Mouse (Mus musculus) cerebellum, postnatal 36 days (tissue): ENCODE results near the gene Olfr463.
A peak's percentile ranks its signal among the peaks of the same experiment; 100 is the strongest.
"Not testable (repeated sequence)": the region's sequence is repeated elsewhere in the genome, so short reads cannot be mapped to it uniquely, and the experiment has no call there.

Experiments
- DNase-seq, 2 experiments: peaks; one replicate each; pipeline ENCODE4 v3.0.0; 2021 to 2022; ENCODE audit warnings: mixed read lengths in 2 of 2

The Olfr463 gene

GRCm38 (mm10) chr11:87897287-87897686 is at the start of gene Olfr463:
TSS of gene Olfr463 (minus strand) at chr11:87897387.
- no peak for DNase-seq

GRCm38 (mm10) chr11:87935467-87935866 is 38.3 kb upstream of the Olfr463 start:
- DNase-seq, result no peak

GRCm38 (mm10) chr11:87933731-87934130 is 36.5 kb upstream of the Olfr463 start:
- DNase-seq, result no peak

- no peak for DNase-seq
These were observed 33.2 kb upstream of the Olfr463 start for GRCm38 (mm10) chr11:87930348-87930747.

GRCm38 (mm10) chr11:87920966-87921365 is 23.8 kb upstream of the Olfr463 start, which contains the start of gene Olfr464:
TSS of gene Olfr464 (minus strand) at chr11:87920967.
- no peak for DNase-seq

- no peak for DNase-seq
These were observed 23.1 kb upstream of the Olfr463 start for GRCm38 (mm10) chr11:87920301-87920700.

GRCm38 (mm10) chr11:87916005-87916404 is 18.8 kb upstream of the Olfr463 start:
- no peak for DNase-seq

- DNase-seq, result no peak
These were observed 7.1 kb upstream of the Olfr463 start for GRCm38 (mm10) chr11:87904331-87904730.

- no peak for DNase-seq
These were observed 5.0 kb downstream of the Olfr463 start, which contains the start of gene Olfr462 for GRCm38 (mm10) chr11:87892168-87892567. TSS of gene Olfr462 (minus strand) at chr11:87892268.

- no peak for DNase-seq
These were observed 12.3 kb downstream of the Olfr463 start for GRCm38 (mm10) chr11:87884856-87885255.

GRCm38 (mm10) chr11:87883493-87883892 is 13.7 kb downstream of the Olfr463 start:
- DNase-seq, result no peak

GRCm38 (mm10) chr11:87881714-87882113 is 15.5 kb downstream of the Olfr463 start:
- DNase-seq, result no peak

- DNase-seq, result no peak
These were observed 17.4 kb downstream of the Olfr463 start for GRCm38 (mm10) chr11:87879826-87880225.

GRCm38 (mm10) chr11:87875436-87875835 is 21.8 kb downstream of the Olfr463 start, which contains the start of gene Epx:
TSS of gene Epx (minus strand) at chr11:87875536.
- DNase-seq, result no peak

- DNase-seq, result no peak
These were observed 25.4 kb downstream of the Olfr463 start for GRCm38 (mm10) chr11:87871766-87872165.

GRCm38 (mm10) chr11:87870096-87870495 is 27.1 kb downstream of the Olfr463 start:
- DNase-seq, result no peak

GRCm38 (mm10) chr11:87866891-87867290 is 30.3 kb downstream of the Olfr463 start:
- not testable (repeated sequence) for DNase-seq

GRCm38 (mm10) chr11:87862805-87863204 is 34.4 kb downstream of the Olfr463 start:
- no peak for DNase-seq

GRCm38 (mm10) chr11:87860426-87860825 is 36.8 kb downstream of the Olfr463 start:
- no peak for DNase-seq

GRCm38 (mm10) chr11:87859273-87859672 is 37.9 kb downstream of the Olfr463 start:
- no peak for DNase-seq

- no peak for DNase-seq
These were observed 42.6 kb downstream of the Olfr463 start for GRCm38 (mm10) chr11:87854550-87854949.

GRCm38 (mm10) chr11:87853597-87853954 is 43.6 kb downstream of the Olfr463 start:
- DNase-seq, result no peak

GRCm38 (mm10) chr11:87852690-87853596 is 44.2 kb downstream of the Olfr463 start, which contains the start of gene Mks1:
TSS of gene Mks1 (plus strand) at chr11:87853215.
- DNase-seq, result peak; percentile 88 to 89

- DNase-seq, result no peak
These were observed 49.3 kb downstream of the Olfr463 start for GRCm38 (mm10) chr11:87847884-87848283.
